8 mouse cellular contexts compared by ENCODE assay signal in the genomic region with DNA sequence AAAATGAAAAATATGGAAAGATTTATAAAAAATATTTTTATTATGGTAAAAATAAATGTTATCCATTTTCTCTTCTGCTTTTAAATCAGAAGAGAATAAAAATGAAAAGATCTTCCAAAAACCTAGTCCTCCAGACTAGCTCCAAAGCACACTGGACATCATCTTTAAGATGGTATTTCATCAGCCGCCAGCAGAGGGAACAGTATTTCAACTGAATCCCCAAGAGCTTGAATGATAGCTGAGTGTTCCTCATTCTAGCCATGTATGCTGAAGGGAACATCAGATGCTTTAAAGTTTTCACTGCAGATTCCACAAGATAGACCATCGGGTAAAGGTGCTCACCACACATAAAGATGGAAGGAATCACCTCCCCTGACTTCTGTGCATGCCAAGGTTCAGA. TPM values are rescaled to one million over a fixed set of nuclear protein-coding genes. Genes with fewer than 3 reads are reported as not detected.
DNase-seq lines count a peak whose midpoint lies in the region; ATAC-seq and TF ChIP-seq lines count a peak whose summit lies in the region.

No protein-coding gene starts in this region.

- no peaks in the 10 kb centered on the region for H3K9me3 ChIP-seq in forebrain, embryonic 13.5 days (replicated peaks)
- H3K9me3 ChIP-seq in forebrain, embryonic 11.5 days (ENCODE audit: control insufficient read depth, low read length) = no peaks in the 10 kb centered on the region
- no peaks in the 10 kb centered on the region for H3K9me3 ChIP-seq in liver, embryonic 14.5 days (ENCODE audit: control insufficient read depth, low read length)
- H3K9me3 ChIP-seq in liver, embryonic 12.5 days (replicated peaks) = no peaks in the 10 kb centered on the region

- H3K9ac ChIP-seq in forebrain, embryonic 13.5 days = no peak overlapping the region
- no peak overlapping the region for H3K9ac ChIP-seq in forebrain, embryonic 11.5 days (ENCODE audit: low read length)
- no peak overlapping the region for H3K9ac ChIP-seq in liver, embryonic 14.5 days (replicated peaks)
- no peak overlapping the region for H3K9ac ChIP-seq in liver, embryonic 12.5 days

- peak; percentile 38; the same call in 1 of the 2 replicates for ATAC-seq in forebrain, embryonic 13.5 days
- ATAC-seq in forebrain, embryonic 11.5 days (replicated peaks; ENCODE audit: low FRiP score) = no peak
- ATAC-seq in liver, embryonic 14.5 days (ENCODE audit: insufficient read depth) = no peak
- ATAC-seq in liver, embryonic 12.5 days = no peak
- peak; percentile 82 for ATAC-seq in common myeloid progenitor, adult 5-6 weeks (replicated peaks; ENCODE audit: low read depth, poor library complexity, severe bottlenecking)

- no peak overlapping the region for H3K4me3 ChIP-seq in forebrain, embryonic 13.5 days
- no peak overlapping the region for H3K4me3 ChIP-seq in forebrain, embryonic 11.5 days (ENCODE audit: low read depth, low read length)
- no peak overlapping the region for H3K4me3 ChIP-seq in liver, embryonic 14.5 days (ENCODE audit: insufficient read depth in 1 of 2, low read depth in 2 of 2, low read length in 2 of 2)
- no peak overlapping the region for H3K4me3 ChIP-seq in liver, embryonic 12.5 days

- H3K36me3 ChIP-seq in forebrain, embryonic 13.5 days (ENCODE audit: poor library complexity, severe bottlenecking) = no peaks in the 10 kb centered on the region
- no peaks in the 10 kb centered on the region for H3K36me3 ChIP-seq in forebrain, embryonic 11.5 days (ENCODE audit: control insufficient read depth, insufficient read depth, low read length)
- no peaks in the 10 kb centered on the region for H3K36me3 ChIP-seq in liver, embryonic 14.5 days (replicated peaks; ENCODE audit: control insufficient read depth, insufficient read depth, low read depth)
- H3K36me3 ChIP-seq in liver, embryonic 12.5 days = no peaks in the 10 kb centered on the region

- WGBS in forebrain, embryonic 13.5 days = 45% methylated on average over 2 of the region's 2 CpGs
- 45% methylated on average over 2 of the region's 2 CpGs for WGBS in forebrain, embryonic 11.5 days
- WGBS in liver, embryonic 14.5 days (ENCODE audit: insufficient replicate concordance) = 6% methylated on average over 2 of the region's 2 CpGs
- 20% methylated on average over 2 of the region's 2 CpGs for WGBS in liver, embryonic 12.5 days (ENCODE audit: insufficient replicate concordance)

- no peak overlapping the region for H3K27ac ChIP-seq in forebrain, embryonic 13.5 days
- no peak overlapping the region for H3K27ac ChIP-seq in forebrain, embryonic 11.5 days (ENCODE audit: low read depth, low read length)
- H3K27ac ChIP-seq in liver, embryonic 14.5 days = no peak overlapping the region
- H3K27ac ChIP-seq in liver, embryonic 12.5 days = no peak overlapping the region

- no peak for DNase-seq in forebrain, embryonic 11.5 days (ENCODE audit: low spot score)
- DNase-seq in liver, embryonic 14.5 days (ENCODE audit: low read depth in 3 of 3, low spot score in 3 of 3) = no peak
- DNase-seq in left cerebral cortex, postnatal 4 days = peak; percentile 19
- DNase-seq in right cerebral cortex, postnatal 4 days = peak; percentile 35
- DNase-seq in ovary, adult 18-20 months (ENCODE audit: low spot score) = no peak

- intact Hi-C loops in left cerebral cortex, postnatal 4 days (cut with DNase I) = loop anchor here (5.0 kb wide), 1 partner anchor 99 kb away; no protein-coding TSS in a partner anchor

- no peaks in the 10 kb centered on the region for H3K4me1 ChIP-seq in forebrain, embryonic 13.5 days
- H3K4me1 ChIP-seq in forebrain, embryonic 11.5 days (replicated peaks; ENCODE audit: control insufficient read depth, insufficient read depth, low read length) = no peaks in the 10 kb centered on the region
- H3K4me1 ChIP-seq in liver, embryonic 14.5 days (replicated peaks; ENCODE audit: control insufficient read depth in 2 of 2, insufficient read depth in 2 of 2, low read length in 1 of 2) = peaks cover 0 to 3% of the 10 kb centered on the region in 2 experiments; a peak in 2 of 4 replicates
- H3K4me1 ChIP-seq in liver, embryonic 12.5 days = peaks cover 5% of the 10 kb centered on the region

- no peaks in the 10 kb centered on the region for H3K27me3 ChIP-seq in forebrain, embryonic 13.5 days
- H3K27me3 ChIP-seq in forebrain, embryonic 11.5 days (ENCODE audit: control insufficient read depth, insufficient read depth, low read length) = no peaks in the 10 kb centered on the region
- no peaks in the 10 kb centered on the region for H3K27me3 ChIP-seq in liver, embryonic 14.5 days (ENCODE audit: control insufficient read depth, insufficient read depth, low read length)
- no peaks in the 10 kb centered on the region for H3K27me3 ChIP-seq in liver, embryonic 12.5 days (replicated peaks)

- TF ChIP-seq EP300 in liver, embryonic 14.5 days (IDR thresholded peaks at IDR 0.05; ENCODE audit: low read depth) = no peak

- no peak overlapping the region for H3K4me2 ChIP-seq in forebrain, embryonic 13.5 days
- no peak overlapping the region for H3K4me2 ChIP-seq in forebrain, embryonic 11.5 days (ENCODE audit: low read depth, low read length, severe bottlenecking)
- H3K4me2 ChIP-seq in liver, embryonic 14.5 days (ENCODE audit: low read depth) = no peak overlapping the region
- no peak overlapping the region for H3K4me2 ChIP-seq in liver, embryonic 12.5 days

- peak; percentile 39; the same call in 1 of the 2 replicates for TF ChIP-seq CTCF in liver, embryonic 14.5 days (IDR thresholded peaks at IDR 0.05; ENCODE audit: low read depth)

RNA-seq across cellular contexts. Expression of gene Fbxo48, which starts 16.6 kb away (rescaled TPM):
- 1.6 and 1.9 TPM in 2 replicates for polyA plus RNA-seq in forebrain, embryonic 13.5 days (2015; fragmentation: Nextera tagmentation; extraction: Ambion mirVana)
- 2.8 and 3.2 TPM in 2 replicates for polyA plus RNA-seq in forebrain, embryonic 11.5 days (2014; fragmentation: Nextera tagmentation; extraction: Ambion mirVana)
- 1.8 and 3.5 TPM in 2 replicates for polyA plus RNA-seq in liver, embryonic 14.5 days (2012; rRNA removed)
- polyA plus RNA-seq in liver, embryonic 14.5 days (2014; fragmentation: Nextera tagmentation; extraction: Ambion mirVana) = 1.8 and 1.9 TPM in 2 replicates
- polyA plus RNA-seq in liver, embryonic 12.5 days (2016; fragmentation: Nextera tagmentation; extraction: Ambion mirVana) = 2.5 and 3.2 TPM in 2 replicates
- total RNA-seq in common myeloid progenitor, adult 5-6 weeks (2017) = 9.1 and 14.3 TPM in 2 replicates
- total RNA-seq in left cerebral cortex, postnatal 4 days (2021) = 1 to 10 TPM; 2.2 to 2.5 TPM

Comparison
In these comparisons a context has a peak if more than half of its experiments do, and no peak if none do; other contexts are left out.
1. ATAC-seq: peak in forebrain, embryonic 13.5 days (single experiment) and common myeloid progenitor, adult 5-6 weeks (single experiment); none in forebrain, embryonic 11.5 days (single experiment), liver, embryonic 14.5 days (single experiment) and liver, embryonic 12.5 days (single experiment).
2. DNase-seq: peak in left cerebral cortex, postnatal 4 days (single experiment) and right cerebral cortex, postnatal 4 days (single experiment); none in forebrain, embryonic 11.5 days (single experiment), liver, embryonic 14.5 days (0 of 3) and ovary, adult 18-20 months (single experiment).